Mouse (Mus musculus): ENCODE data around the gene Armcx5. TPM values are rescaled to one million over a fixed set of nuclear protein-coding genes. Genes with fewer than 3 reads are reported as not detected.
A peak's percentile ranks its signal among the peaks of the same experiment; 100 is the strongest.
"Not testable (repeated sequence)": the region's sequence is repeated elsewhere in the genome, so short reads cannot be mapped to it uniquely, and the experiment has no call there.

The Armcx5 gene
- polyA plus RNA-seq, 1 experiment from 2014 or later = 6.9 TPM

DNA sequence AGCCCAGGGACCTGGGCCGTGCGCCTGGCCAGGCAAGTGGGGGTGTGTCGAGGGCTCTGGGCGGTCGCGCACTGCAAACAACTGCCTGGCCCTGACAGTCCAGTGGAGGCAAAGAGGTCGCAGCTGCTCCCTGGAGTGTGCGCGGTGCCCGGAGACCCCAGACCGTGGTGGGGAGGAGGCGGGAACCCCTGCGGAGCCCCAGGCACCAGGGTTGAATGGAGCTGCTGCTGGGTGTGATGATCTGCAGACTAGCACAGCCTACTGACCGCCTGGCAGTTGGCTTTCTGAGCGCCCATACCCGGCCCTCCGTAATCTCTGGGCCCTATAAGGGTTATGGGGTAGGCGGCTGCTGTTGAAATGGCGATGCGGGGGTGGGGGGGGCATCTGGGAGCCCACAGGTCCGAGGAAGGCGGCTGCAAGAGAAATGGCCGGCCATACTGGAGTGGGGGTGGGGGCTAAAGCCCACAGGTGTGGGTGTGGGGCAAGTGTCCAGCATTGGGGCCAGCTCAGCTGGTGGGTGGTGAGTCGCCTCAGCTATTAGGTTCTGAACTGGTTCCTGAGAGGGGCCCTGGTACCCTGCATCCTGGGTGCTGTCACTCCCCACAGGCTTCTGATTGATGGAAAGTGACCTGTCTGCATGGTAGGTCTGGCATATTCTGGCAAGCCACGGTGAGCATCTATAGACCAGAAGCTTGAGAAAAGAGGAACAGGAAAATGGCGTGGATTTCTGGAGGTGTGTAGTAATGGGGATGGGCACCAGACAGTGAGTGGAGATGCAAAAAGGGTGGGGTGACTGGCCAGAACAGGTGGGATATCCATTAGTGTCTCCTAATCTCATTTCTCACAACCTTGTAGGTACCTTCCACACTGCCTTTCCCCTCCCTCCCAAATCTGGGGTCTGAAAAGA is 54.0 kb downstream of the Armcx5 start:
- ATAC-seq (replicated peaks; ENCODE audit: insufficient number of reproducible peaks, low FRiP score, low TSS enrichment) = peak; percentile 52; the same call in 1 of the 2 replicates
- not testable (repeated sequence) for H3K36me3 ChIP-seq (ENCODE audit: control insufficient read depth, insufficient read depth, low read length); H3K9me3 ChIP-seq (replicated peaks; ENCODE audit: control insufficient read depth, low read length); H3K27me3 ChIP-seq (ENCODE audit: control insufficient read depth, insufficient read depth, low read length); H3K4me1 ChIP-seq (ENCODE audit: control insufficient read depth, insufficient read depth, low read length); H3K27ac ChIP-seq (ENCODE audit: low read depth, low read length)
- H3K4me2 ChIP-seq = peak overlapping the region; percentile 63
- peak overlapping the region; percentile 65 for H3K9ac ChIP-seq (ENCODE audit: low read depth, low read length)
- WGBS (ENCODE audit: insufficient replicate concordance) = 22% methylated on average over 25 of the region's 26 CpGs
- H3K4me3 ChIP-seq (ENCODE audit: low read depth, low read length) = peak overlapping the region; percentile 58

MicroRNAs encoded within 50 kb of the gene (microRNA counts, 519-probe panel; counts per million panel counts)
- microRNA mmu-miR-1970 = 32.2 counts per million

Small RNA genes within 50 kb of the gene (microRNA-seq; reads per million reads assigned to microRNA genes)
- gene Mir1970 (ENCODE audit: borderline number of aligned reads) = not detected
- gene Mir7646 (ENCODE audit: borderline number of aligned reads) = not detected

Other genes starting within 250 kb of the Armcx5 start
- gene AV320801, start 248.1 kb upstream of the Armcx5 start, polyA plus RNA-seq (2014; fragmentation: Nextera tagmentation; extraction: Ambion mirVana) = not detected in 2 replicates
- gene Nxf7, start 144.0 kb upstream of the Armcx5 start, polyA plus RNA-seq (2014; fragmentation: Nextera tagmentation; extraction: Ambion mirVana) = 0.32 and 0.44 TPM in 2 replicates
- not detected in 2 replicates for gene Prame, start 115.0 kb upstream of the Armcx5 start, polyA plus RNA-seq (2014; fragmentation: Nextera tagmentation; extraction: Ambion mirVana)
- gene Tcp11x2, start 48.9 kb upstream of the Armcx5 start, polyA plus RNA-seq (2014; fragmentation: Nextera tagmentation; extraction: Ambion mirVana) = not detected in 2 replicates
- gene Tmsb15a, start 17.5 kb upstream of the Armcx5 start, polyA plus RNA-seq (2014; fragmentation: Nextera tagmentation; extraction: Ambion mirVana) = not detected in 2 replicates
- gene Gprasp1, start within 50 bp of the Armcx5 start, polyA plus RNA-seq (2014; fragmentation: Nextera tagmentation; extraction: Ambion mirVana) = 34.7 and 41.5 TPM in 2 replicates
- 60.0 and 68.4 TPM in 2 replicates for gene Bhlhb9, start 54.9 kb downstream of the Armcx5 start, polyA plus RNA-seq (2014; fragmentation: Nextera tagmentation; extraction: Ambion mirVana)
- gene Gprasp2, start 96.3 kb downstream of the Armcx5 start, polyA plus RNA-seq (2014; fragmentation: Nextera tagmentation; extraction: Ambion mirVana) = 14.3 and 20.1 TPM in 2 replicates